Mouse (Mus musculus): Measurements from ENCODE around the gene Prrt2.

DNA sequence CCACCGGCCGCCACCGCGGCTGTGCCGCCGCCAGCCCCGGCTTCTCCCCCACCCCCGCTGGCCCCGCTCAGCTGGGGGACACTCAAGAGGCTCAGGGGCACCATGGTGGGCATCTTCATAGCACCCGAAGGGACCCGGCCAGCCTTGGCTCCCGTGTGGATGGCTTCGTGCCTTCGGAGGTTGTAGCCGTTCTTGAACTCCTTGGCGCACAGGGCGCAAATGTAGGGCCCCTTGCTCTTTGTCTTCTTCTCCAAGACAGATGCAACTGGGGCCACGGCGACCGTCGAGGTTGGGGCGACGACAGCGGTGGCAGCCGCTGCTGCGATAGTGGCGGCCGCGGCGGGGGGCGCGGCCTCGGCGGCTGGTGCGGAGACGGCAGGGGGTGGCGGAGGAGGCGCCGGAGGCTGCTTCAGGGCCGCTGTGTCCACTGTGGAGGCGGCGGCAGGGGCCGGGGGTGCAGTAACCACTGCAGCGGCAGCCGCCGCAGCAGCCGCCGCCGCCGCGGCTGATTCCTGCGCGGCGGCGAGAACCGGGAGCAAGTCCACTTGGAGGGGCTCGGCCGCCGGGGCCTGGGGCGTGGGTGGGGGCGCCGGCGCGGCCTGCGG, 4.6 kb upstream of the Prrt2 start:
- TF ChIP-seq MXI1 (IDR thresholded peaks at IDR 0.05; ENCODE audit: low read depth, low read length) (peak; percentile 18; the same call in 1 of the 2 replicates), RAD21 (IDR thresholded peaks at IDR 0.05; ENCODE audit: low read depth, low read length) (no peak), CTCF (IDR thresholded peaks at IDR 0.05 in 2 of 3, conservative IDR thresholded peaks at IDR 0.05 in 1 of 3; ENCODE audit: control insufficient read depth in 1 of 3, insufficient read depth in 1 of 3, low read depth in 2 of 3, low read length in 3 of 3, poor library complexity in 1 of 3, severe bottlenecking in 1 of 3) (no peak), NELFE (IDR thresholded peaks at IDR 0.05; ENCODE audit: low read depth, low read length) (no peak), GABPA (IDR thresholded peaks at IDR 0.05; ENCODE audit: low read depth, low read length) (no peak)

All from MEL (cell line).